Mouse (Mus musculus) subcutaneous adipose tissue, adult 2 months (tissue): ENCODE results near the gene Sstr4. TPM values are rescaled to one million over a fixed set of nuclear protein-coding genes. Genes with fewer than 3 reads are reported as not detected.

Experiments
- polyA plus RNA-seq: library from polyadenylated mRNA; depleted of rRNA; stranded (reverse); fragments of >200 nt; gene quantifications from 2 replicates; pipeline ENCODE4 v1.2.3, GENCODE M21; 2012; ENCODE audit warnings: low replicate concordance; rRNA removed

The Sstr4 gene
- polyA plus RNA-seq, result 1.2 and 4.1 TPM in 2 replicates

GRCm38 (mm10) chr2:148395131-148396051, at the start of gene Sstr4:
Sstr4 (plus strand) TSS chr2:148395344.

GRCm38 (mm10) chr2:148407870-148408760, 13.0 kb downstream of the Sstr4 start, which contains the start of gene Thbd:
Thbd (minus strand) TSS chr2:148408188.

GRCm38 (mm10) chr2:148443249-148443958, 48.3 kb downstream of the Sstr4 start, which contains the start of gene Cd93:
Cd93 (minus strand) TSS chr2:148443563.

Other genes starting within 250 kb of the Sstr4 start
- gene Thbd, start 12.8 kb downstream of the Sstr4 start, polyA plus RNA-seq, result 144 and 172 TPM in 2 replicates
- gene Cd93, start 48.2 kb downstream of the Sstr4 start, polyA plus RNA-seq, result 43.5 and 51.9 TPM in 2 replicates